Mouse (Mus musculus) hindbrain, embryonic 15.5 days (tissue): ENCODE data around the gene Astn2. TPM values are rescaled to one million over a fixed set of nuclear protein-coding genes. Genes with fewer than 3 reads are reported as not detected.

Experiments
- ATAC-seq: fragments of 200-750 bp; cut with Nextera tagmentation; 2 replicates; pipeline ENCODE4 v1.8.0; 2017; ENCODE audit warnings: low read depth, moderate number of reproducible peaks, moderate TSS enrichment; ENCODE audit not compliant: low FRiP score
- H3K27ac ChIP-seq: fragments of 300-500 bp; sonication (generic); replicated peaks from 2 replicates; pipeline ENCODE4 v1.5.1; 2015; ENCODE audit warnings: mild to moderate bottlenecking, inconsistent platforms
- H3K27me3 ChIP-seq: fragments of 300-500 bp; sonication (generic); 2 replicates; pipeline ENCODE4 v1.6.1; 2015; ENCODE audit warnings: control low read depth, inconsistent platforms
- H3K36me3 ChIP-seq: fragments of 300-500 bp; sonication (generic); 2 replicates; pipeline ENCODE4 v1.6.1; 2015; ENCODE audit warnings: control low read depth, inconsistent platforms
- H3K4me1 ChIP-seq: fragments of 300-500 bp; sonication (generic); replicated peaks from 2 replicates; pipeline ENCODE4 v1.6.1; 2015; ENCODE audit warnings: control low read depth, inconsistent platforms
- H3K4me2 ChIP-seq: fragments of 300-500 bp; sonication (generic); 2 replicates; pipeline ENCODE4 v1.6.1; 2015; ENCODE audit warnings: moderate library complexity, mild to moderate bottlenecking, inconsistent platforms
- H3K4me3 ChIP-seq: fragments of 300-500 bp; sonication (generic); 2 replicates; pipeline ENCODE4 v1.5.1; 2015; ENCODE audit warnings: mild to moderate bottlenecking, inconsistent platforms
- H3K9ac ChIP-seq: fragments of 300-500 bp; sonication (generic); 2 replicates; pipeline ENCODE4 v1.6.1; 2015; ENCODE audit warnings: inconsistent platforms
- H3K9me3 ChIP-seq: fragments of 300-500 bp; sonication (generic); 2 replicates; pipeline ENCODE4 v1.6.1; 2016; ENCODE audit warnings: control low read depth, inconsistent platforms
- WGBS: fragments of 180-500 bp; shearing (Covaris S2); methylation state at CpG from one replicate; pipeline ENCODE4 v1.1.7; 2015; 5-methylcytosine and 5-hydroxymethylcytosine counted together
- polyA plus RNA-seq: library from polyadenylated mRNA; unstranded; fragments of >200 nt; fragmentation: Nextera tagmentation; extraction: Ambion mirVana; gene quantifications from 2 replicates; pipeline ENCODE4 v1.2.1, GENCODE M21; 2015

Astn2 gene
- polyA plus RNA-seq, 1 experiment from 2014 or later: 3.5 TPM

DNA sequence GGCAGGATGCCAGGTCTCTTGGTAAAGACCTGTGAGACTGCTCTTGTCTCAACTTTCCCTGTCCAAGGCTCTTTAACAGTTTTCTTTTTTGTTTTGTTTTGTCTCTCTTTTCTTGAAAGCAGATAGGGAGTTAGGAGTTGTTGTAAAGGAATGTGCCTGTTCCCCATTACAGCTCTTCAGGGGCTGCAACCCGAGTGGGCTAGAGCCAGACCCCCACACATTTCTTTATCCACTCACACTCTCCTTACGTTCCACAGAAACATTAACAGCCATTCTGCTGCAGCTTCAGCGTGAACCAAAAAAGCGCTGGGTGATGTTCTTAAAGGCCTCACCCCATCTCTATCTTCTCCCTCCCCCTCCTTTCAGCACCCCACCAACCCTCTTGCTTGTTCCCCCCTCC, 962.7 kb downstream of the Astn2 start:
- H3K27me3 ChIP-seq: no peaks in the 10 kb centered on the region
- WGBS: 93% methylated on average over 4 of the region's 4 CpGs
- no peaks in the 10 kb centered on the region for H3K9me3 ChIP-seq

DNA sequence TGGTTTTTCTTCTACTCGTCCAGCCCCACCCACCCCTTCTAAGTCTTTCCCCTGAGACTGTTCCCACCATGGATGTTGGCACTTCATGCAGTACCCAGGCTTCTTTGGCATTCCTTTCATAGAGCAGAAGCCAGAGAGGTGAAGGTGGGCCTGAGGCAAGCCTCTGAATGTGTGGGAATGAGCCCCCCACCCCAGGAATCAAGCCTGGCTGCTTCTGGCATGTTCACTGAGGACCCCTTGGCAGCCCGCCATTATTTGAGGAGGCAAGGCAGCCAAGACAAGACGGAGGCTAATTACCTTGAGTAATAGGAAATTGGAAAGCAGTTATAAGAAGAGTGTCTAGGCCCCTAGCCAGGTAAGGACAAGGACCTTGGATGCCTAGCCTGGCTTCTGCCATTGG, 973.6 kb downstream of the Astn2 start:
- Histone ChIP-seq H3K4me1 (no peaks in the 10 kb centered on the region), H3K4me3 (no peak overlapping the region), H3K9me3 (no peaks in the 10 kb centered on the region), H3K4me2 (no peak overlapping the region), H3K36me3 (no peaks in the 10 kb centered on the region), H3K9ac (no peak overlapping the region), H3K27ac (no peak overlapping the region), H3K27me3 (no peaks in the 10 kb centered on the region)
- WGBS: 61% methylated on average over 3 of the region's 3 CpGs
- ATAC-seq: peak; percentile 38; the same call in 1 of the 2 replicates

More for the DNA sequence above, 962.7 kb downstream of the Astn2 start:
- Histone ChIP-seq H3K4me2 (no peak overlapping the region), H3K4me3 (no peak overlapping the region), H3K4me1 (no peaks in the 10 kb centered on the region), H3K36me3 (no peaks in the 10 kb centered on the region), H3K9ac (no peak overlapping the region), H3K27ac (no peak overlapping the region)
- ATAC-seq: no peak

DNA sequence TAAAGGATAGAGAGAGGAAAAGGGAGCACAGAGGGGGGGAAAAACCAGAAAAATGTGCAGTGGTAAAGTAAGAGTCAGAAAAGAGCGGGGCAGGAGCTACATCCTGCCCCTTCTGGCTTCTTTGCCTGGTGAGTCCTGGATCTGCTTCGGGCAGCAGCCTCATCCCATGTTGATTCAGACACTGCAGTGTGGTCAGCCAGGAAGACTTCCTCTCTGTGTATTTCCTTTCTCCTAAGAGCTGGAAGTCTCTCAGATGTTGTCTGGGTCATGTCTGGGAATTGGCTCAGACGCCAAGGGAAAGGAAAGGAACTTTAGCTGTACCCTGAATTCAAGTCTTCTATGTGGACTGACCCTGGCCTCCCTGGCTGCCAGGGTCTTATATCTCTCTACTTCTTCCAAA, 976.9 kb downstream of the Astn2 start:
- no peak for ATAC-seq
- Histone ChIP-seq H3K9ac (no peak overlapping the region), H3K36me3 (no peaks in the 10 kb centered on the region), H3K27ac (no peak overlapping the region), H3K27me3 (no peaks in the 10 kb centered on the region), H3K4me3 (no peak overlapping the region), H3K9me3 (no peaks in the 10 kb centered on the region), H3K4me1 (no peaks in the 10 kb centered on the region), H3K4me2 (no peak overlapping the region)
- WGBS: 84% methylated on average over 3 of the region's 3 CpGs

DNA sequence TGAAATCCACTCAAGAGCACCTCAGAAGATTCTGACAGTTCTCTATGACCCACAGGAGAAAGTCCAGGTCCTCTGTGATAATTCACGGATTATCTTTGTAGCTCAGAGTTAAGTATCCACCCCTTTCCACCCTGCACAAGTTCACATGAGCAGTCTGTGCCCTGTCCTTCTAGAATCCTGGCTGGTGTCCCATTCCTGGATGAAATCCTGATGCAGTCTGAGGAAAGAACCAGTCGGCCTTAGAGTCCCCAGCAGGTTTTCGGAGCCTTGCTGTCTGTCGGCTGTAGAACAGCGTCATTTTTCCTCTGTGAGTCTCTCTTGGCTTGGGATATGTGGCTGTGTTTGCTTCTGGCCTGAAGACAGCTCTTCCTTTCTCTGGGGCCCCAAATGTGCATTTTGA, 978.0 kb downstream of the Astn2 start:
- H3K27me3 ChIP-seq: no peaks in the 10 kb centered on the region
- no peaks in the 10 kb centered on the region for H3K9me3 ChIP-seq
- H3K36me3 ChIP-seq: no peaks in the 10 kb centered on the region
- WGBS: 79% methylated on average over 5 of the region's 5 CpGs
- H3K4me1 ChIP-seq: no peaks in the 10 kb centered on the region
- no peak overlapping the region for H3K27ac ChIP-seq
- no peak overlapping the region for H3K4me2 ChIP-seq
- H3K9ac ChIP-seq: no peak overlapping the region
- ATAC-seq: no peak
- no peak overlapping the region for H3K4me3 ChIP-seq

DNA sequence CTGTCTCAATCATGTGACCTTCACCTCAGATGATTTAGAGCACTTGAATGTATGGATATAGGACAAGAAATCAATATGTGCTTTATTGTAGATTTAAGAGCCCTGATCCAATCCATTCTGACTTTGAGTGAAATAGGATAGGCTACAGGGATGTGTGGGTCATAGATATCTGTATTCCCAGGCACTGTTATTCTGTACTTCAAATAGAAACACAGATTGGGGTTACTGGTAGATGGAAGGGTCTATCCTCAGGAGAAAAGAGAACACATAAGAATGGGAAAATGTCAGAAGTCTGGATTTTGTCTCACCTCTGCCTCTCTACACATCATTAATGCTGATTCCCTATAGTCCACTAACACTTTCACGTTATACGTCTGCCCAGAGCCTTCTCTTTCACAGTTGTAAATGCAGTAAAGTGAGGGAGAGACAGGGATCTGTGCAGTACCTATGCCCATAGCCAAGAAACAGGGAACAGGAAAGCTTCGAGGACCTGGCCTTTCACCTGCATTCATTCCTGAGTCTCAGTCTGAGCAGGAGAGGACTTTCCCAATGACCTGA, 981.3 kb downstream of the Astn2 start:
- H3K9ac ChIP-seq: no peak overlapping the region
- no peak overlapping the region for H3K4me2 ChIP-seq
- H3K27ac ChIP-seq: no peak overlapping the region
- 91% methylated on average over 3 of the region's 3 CpGs for WGBS
- no peak overlapping the region for H3K4me3 ChIP-seq
- no peak for ATAC-seq
- no peaks in the 10 kb centered on the region for H3K27me3 ChIP-seq
- no peaks in the 10 kb centered on the region for H3K4me1 ChIP-seq
- H3K36me3 ChIP-seq: no peaks in the 10 kb centered on the region
- no peaks in the 10 kb centered on the region for H3K9me3 ChIP-seq

DNA sequence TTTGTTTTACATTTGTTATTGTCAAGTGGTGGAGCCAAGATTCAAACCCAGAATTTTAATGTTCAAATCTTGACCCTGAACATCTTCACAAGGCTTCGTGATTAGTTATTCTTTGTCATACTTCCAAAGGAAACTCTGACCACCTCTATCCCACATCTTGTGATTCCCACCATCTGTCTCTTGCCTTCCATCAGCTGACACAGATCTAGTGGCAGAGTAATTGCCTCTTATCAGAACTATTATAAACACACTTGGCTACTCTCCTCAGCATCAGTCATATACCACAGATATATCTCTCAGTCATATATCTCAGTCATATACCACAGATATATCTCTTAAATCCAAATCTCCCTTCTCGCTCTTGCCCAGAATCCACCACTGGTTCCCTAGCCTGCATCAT, 983.1 kb downstream of the Astn2 start:
- Histone ChIP-seq H3K9ac (no peak overlapping the region), H3K4me1 (no peaks in the 10 kb centered on the region), H3K27ac (no peak overlapping the region), H3K27me3 (no peaks in the 10 kb centered on the region), H3K4me2 (no peak overlapping the region), H3K9me3 (no peaks in the 10 kb centered on the region), H3K4me3 (no peak overlapping the region), H3K36me3 (no peaks in the 10 kb centered on the region)
- WGBS: 82% methylated on average over 2 of the region's 2 CpGs
- ATAC-seq: no peak

DNA sequence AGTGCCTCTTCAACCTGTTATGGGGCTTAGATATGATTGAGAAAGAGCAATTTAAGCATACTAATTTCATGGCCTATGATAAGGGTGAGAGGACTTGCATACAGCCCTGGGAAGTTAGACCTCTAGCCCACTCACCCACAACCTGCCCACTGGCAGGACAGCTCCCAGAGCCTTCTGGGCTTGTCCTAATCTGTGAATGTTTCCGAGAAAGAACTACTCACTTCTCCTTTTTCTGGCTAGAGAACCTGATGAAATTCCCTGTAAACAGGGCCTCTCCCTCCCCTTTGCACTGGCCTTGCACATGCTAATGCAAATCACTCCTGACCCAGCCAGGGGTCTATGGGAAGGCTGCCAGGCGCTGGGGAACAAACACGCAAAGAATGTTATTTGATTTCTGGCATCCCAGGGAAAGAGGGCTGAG, 983.9 kb downstream of the Astn2 start:
- 4% methylated on average over 3 of the region's 3 CpGs for WGBS
- H3K27ac ChIP-seq: 0 out of 2 replicates have a peak overlapping the region, but pooled peaks have one; percentile 30
- 0 out of 2 replicates have a peak, but pooled peaks have one; percentile 59 for ATAC-seq

DNA sequence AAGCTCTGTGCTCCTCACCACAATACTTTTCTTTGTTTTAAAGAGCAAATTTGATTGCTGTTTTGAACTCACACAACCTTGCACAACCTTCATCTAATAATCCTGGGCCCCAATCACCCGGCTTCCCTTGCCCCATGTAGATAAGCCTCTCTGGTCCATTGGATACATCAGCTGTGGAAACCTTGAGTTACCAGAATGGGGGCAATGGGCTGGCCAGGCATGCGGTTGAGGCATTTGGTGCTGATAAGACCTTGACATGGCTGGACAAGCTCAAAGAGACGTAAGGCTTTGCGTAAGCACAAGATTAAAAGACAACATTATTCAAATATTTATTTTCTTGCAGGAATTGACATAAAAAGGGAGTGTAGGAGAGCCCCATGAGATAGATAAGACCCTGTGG, 988.9 kb downstream of the Astn2 start:
- Histone ChIP-seq H3K4me3 (no peak overlapping the region), H3K4me1 (no peaks in the 10 kb centered on the region), H3K4me2 (no peak overlapping the region), H3K27me3 (no peaks in the 10 kb centered on the region), H3K27ac (no peak overlapping the region), H3K9ac (no peak overlapping the region), H3K9me3 (no peaks in the 10 kb centered on the region), H3K36me3 (no peaks in the 10 kb centered on the region)
- 95% methylated on average over 4 of the region's 4 CpGs for WGBS
- no peak for ATAC-seq

More for the DNA sequence above, 983.9 kb downstream of the Astn2 start:
- H3K4me3 ChIP-seq: no peak overlapping the region
- no peaks in the 10 kb centered on the region for H3K9me3 ChIP-seq
- H3K27me3 ChIP-seq: no peaks in the 10 kb centered on the region
- no peak overlapping the region for H3K4me2 ChIP-seq
- H3K36me3 ChIP-seq: no peaks in the 10 kb centered on the region
- no peak overlapping the region for H3K9ac ChIP-seq
- H3K4me1 ChIP-seq: no peaks in the 10 kb centered on the region

DNA sequence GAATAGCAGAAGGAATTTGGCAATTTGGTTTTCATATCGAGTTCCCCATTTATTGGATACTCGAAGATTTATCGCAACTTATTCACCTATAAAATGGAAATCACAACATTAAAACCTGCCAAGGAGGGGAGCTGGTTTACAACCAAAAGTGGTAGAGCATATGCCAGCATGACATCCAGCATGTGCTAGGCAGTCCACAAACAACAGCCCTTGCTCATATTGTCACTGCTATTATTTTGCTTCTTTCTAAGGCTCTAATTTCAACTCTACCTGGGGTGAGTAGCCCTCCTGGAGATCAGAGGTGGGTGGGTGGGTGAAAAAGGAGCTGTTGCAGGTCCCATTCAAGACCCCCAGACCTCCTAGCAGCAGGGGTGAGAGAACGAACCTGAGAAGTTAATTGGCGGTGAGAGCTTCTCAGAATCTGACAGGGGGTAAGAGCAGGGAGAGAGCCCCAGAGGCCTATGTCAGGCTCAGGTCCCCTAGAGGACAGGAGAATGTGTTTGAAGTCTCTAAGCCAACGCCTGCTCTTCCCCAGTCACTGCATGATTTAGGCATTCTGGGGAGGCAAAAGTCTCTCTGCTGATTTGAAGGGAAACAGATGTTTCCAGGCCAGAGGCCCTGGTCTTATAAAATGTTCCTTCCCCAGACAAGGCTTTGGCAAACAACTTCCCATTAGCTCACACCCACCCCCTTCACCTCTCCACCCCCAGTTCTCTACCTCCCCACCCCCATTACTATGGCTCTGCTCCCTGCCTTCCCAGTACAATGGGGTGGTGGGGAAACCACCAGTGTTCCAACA, 1001.4 kb downstream of the Astn2 start:
- no peaks in the 10 kb centered on the region for H3K4me1 ChIP-seq
- H3K4me3 ChIP-seq: no peak overlapping the region
- no peaks in the 10 kb centered on the region for H3K36me3 ChIP-seq
- H3K9me3 ChIP-seq: no peaks in the 10 kb centered on the region
- no peak overlapping the region for H3K9ac ChIP-seq
- H3K4me2 ChIP-seq: no peak overlapping the region
- no peak for ATAC-seq
- H3K27me3 ChIP-seq: no peaks in the 10 kb centered on the region
- H3K27ac ChIP-seq: no peak overlapping the region
- WGBS: 76% methylated on average over 6 of the region's 6 CpGs

DNA sequence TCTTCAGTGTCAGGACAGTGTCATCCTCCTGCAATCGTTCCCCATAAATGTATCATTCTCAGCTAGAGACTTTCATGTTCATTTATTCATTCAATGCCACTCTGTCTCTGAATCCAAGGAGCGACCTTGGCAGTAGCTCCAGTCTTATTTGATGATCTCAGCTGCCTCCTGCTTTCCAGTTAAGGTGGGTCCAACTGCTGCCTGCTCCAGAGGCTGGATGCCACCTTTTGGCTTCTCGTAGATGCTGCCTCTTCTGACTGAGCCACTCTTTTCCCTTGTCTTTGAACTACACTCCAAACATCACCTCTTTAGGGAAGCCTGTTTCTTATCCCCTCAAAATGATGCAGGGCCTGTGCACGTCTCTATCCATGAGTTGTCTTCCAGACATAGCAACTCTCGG, 1002.1 kb downstream of the Astn2 start:
- no peaks in the 10 kb centered on the region for H3K4me1 ChIP-seq
- no peaks in the 10 kb centered on the region for H3K9me3 ChIP-seq
- no peak overlapping the region for H3K4me3 ChIP-seq
- H3K27me3 ChIP-seq: no peaks in the 10 kb centered on the region
- 93% methylated on average over 5 of the region's 5 CpGs for WGBS
- no peak overlapping the region for H3K27ac ChIP-seq
- H3K36me3 ChIP-seq: no peaks in the 10 kb centered on the region
- ATAC-seq: no peak
- no peak overlapping the region for H3K9ac ChIP-seq
- no peak overlapping the region for H3K4me2 ChIP-seq

DNA sequence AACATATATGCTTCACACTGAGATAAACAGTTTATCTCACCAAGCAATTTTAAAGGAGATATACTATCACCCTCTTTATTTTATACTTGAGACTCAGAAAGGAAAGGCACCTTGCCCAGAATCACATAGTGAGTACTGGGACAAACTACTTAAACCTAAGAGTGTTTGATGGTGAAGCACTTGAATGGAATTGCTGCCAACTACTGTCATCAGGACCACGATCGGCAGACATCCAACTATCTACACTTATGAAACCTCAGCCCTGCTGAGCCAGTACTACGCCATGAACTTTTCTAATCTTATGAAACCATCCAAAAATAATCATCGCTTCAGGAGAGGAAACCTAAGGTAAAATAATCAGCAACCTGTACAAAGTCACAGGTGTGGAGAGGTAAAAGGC, 1005.0 kb downstream of the Astn2 start:
- no peak for ATAC-seq
- H3K4me3 ChIP-seq: no peak overlapping the region
- H3K4me1 ChIP-seq: no peaks in the 10 kb centered on the region
- H3K9ac ChIP-seq: no peak overlapping the region
- H3K36me3 ChIP-seq: no peaks in the 10 kb centered on the region
- no peak overlapping the region for H3K27ac ChIP-seq
- H3K27me3 ChIP-seq: no peaks in the 10 kb centered on the region
- 97% methylated on average over 4 of the region's 4 CpGs for WGBS
- H3K9me3 ChIP-seq: no peaks in the 10 kb centered on the region
- no peak overlapping the region for H3K4me2 ChIP-seq

DNA sequence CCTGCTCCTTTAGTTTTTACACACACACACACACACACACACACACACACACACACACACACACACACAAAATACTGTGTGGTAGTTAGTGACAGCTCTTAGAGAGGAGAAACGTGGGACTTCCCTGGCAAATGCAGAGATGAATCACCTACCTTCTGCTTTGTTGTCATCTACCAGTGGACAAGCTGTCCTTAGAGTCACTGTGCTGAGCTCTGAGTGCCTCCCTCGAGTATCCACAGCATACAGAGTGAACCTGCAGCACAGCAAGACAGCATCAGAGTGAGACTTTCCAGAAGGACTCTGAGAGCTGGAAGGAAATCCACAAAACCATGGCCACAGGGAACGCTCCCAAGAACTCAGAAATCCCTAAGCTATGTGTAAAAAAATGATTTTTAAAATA, 1007.6 kb downstream of the Astn2 start:
- Histone ChIP-seq H3K9me3 (no peaks in the 10 kb centered on the region), H3K4me2 (no peak overlapping the region), H3K9ac (no peak overlapping the region), H3K4me1 (no peaks in the 10 kb centered on the region), H3K27ac (no peak overlapping the region), H3K27me3 (no peaks in the 10 kb centered on the region), H3K4me3 (no peak overlapping the region), H3K36me3 (no peaks in the 10 kb centered on the region)
- WGBS: 73% methylated on average over 3 of the region's 3 CpGs
- no peak for ATAC-seq
